Mouse (Mus musculus): ENCODE measurements around the gene Tac2.
"Not testable (repeated sequence)": the region's sequence is repeated elsewhere in the genome, so short reads cannot be mapped to it uniquely, and the experiment has no call there.

Gene Tac2

GRCm38 (mm10) chr10:127755770-127756468 is 31.6 kb downstream of the Tac2 start:
- no peak for DNase-seq (ENCODE audit: low spot score in 2 of 2)

GRCm38 (mm10) chr10:127759181-127760110 is 35.2 kb downstream of the Tac2 start, which contains the start of the genes Rdh1 and Rdh16f1:
TSS of gene Rdh1 (plus strand) at chr10:127759721.
TSS of gene Rdh16f1 (plus strand) at chr10:127759787.
- DNase-seq (ENCODE audit: low spot score in 2 of 2) = no peak

- DNase-seq (ENCODE audit: low spot score in 2 of 2) = not testable (repeated sequence)
Measured at GRCm38 (mm10) chr10:127762926-127763325, 38.6 kb downstream of the Tac2 start.

DNA sequence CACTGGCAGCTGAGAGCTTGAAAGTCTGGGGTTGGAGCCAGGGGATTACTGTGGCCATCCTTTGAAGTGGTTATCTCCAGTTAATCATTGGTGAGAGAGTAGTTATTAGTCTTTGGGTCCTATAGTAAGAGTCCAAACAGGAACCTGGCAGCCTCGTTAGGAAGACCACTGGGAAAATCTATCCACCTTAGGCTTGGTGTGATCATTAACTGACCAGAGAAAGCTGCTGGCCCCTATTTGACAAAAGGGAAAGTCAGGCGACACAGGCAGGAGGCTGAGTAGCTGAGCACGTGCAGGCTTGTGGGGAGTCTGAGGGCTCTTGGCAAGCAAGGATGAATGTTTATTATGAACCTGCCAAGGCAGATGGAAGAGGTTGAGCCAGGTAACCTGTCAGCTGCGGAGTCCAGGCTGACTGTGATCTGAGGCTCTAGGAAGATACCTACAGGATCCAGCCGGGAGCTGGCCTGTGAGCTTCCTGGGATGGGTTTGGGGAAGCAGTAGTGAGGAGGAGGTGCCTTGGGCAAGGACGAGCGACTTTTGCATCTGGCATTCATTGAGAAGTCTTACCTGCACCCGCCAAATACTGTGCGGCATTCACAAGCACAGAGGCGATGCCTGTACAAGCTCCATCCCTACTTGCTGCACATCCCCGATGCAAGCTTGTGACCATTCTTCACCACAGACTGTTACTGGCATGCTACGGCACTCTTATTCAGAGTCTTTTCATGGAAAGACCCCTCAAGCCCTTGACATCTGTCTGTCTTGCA is 39.8 kb downstream of the Tac2 start:
- DNase-seq (ENCODE audit: low spot score in 2 of 2) = no peak

DNA sequence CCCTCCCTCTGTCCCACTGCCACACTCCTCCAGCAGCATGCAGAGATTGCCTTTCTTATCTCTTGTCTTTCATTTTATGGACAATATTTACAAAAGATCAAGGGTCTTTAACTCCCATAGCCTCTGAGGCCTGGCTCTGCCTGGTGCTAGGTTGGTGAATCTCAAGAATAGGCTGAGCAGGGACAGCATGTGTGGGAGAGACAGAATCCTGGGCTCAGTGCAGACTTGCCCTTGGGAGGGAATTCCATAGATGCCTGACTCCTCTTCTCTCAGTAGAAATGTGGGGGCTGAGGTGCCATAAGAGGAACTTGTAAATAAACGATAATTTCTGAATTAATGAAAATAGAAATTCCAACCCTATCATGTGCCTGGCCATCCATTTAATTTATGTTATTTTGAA is 42.3 kb downstream of the Tac2 start:
- no peak for DNase-seq (ENCODE audit: low spot score in 2 of 2)

GRCm38 (mm10) chr10:127776011-127776410 is 51.7 kb downstream of the Tac2 start, which contains the start of gene Rdh9:
TSS of gene Rdh9 (plus strand) at chr10:127776386.
- DNase-seq (ENCODE audit: low spot score in 2 of 2) = no peak

Data from urinary bladder, adult 18-20 months (tissue).